Mouse (Mus musculus): ENCODE measurements around the gene Rbpms2.
"Not testable (repeated sequence)": the region's sequence is repeated elsewhere in the genome, so short reads cannot be mapped to it uniquely, and the experiment has no call there.

Gene Rbpms2

GRCm38 (mm10) chr9:65653741-65654140 lies 24.3 kb downstream of the Rbpms2 start:
- in situ Hi-C loops (cut with MboI, MseI): no loop called here

DNA sequence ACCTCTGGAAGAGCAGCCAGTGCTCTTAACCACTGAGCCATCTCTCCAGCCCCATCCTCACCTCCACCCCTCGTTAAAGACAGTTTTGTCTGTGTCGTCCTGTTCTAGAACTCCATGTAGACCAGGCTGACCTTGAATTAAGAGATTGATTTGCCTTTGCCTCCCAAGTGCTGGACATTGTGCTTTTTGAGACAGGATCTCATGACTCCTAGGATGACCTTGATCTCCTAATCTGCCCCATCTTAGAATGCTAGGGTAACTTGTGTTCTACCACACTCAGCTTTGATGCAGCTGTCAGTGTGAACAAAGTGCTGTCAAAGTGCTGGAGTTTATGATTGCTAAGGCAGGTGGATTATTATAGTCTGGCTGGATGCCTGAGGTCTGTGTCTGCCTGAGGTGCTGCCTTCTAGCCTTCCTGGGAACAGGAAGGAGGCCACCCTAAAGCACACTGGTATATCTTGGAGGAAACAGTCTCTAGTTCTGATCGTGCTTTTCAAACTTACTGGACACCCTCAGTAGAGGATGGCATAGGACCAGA lies 25.3 kb downstream of the Rbpms2 start:
- in situ Hi-C loops (cut with MboI, MseI): no loop called here

GRCm38 (mm10) chr9:65655540-65655939 lies 26.1 kb downstream of the Rbpms2 start:
- in situ Hi-C loops (cut with MboI, MseI): no loop called here

- in situ Hi-C loops (cut with MboI, MseI): no loop called here
These were observed 27.8 kb downstream of the Rbpms2 start for GRCm38 (mm10) chr9:65657218-65657617.

GRCm38 (mm10) chr9:65661029-65661428 lies 31.6 kb downstream of the Rbpms2 start:
- in situ Hi-C loops (cut with MboI, MseI): loop anchor here (5.0 kb wide), 2 partner anchors 54 to 139 kb away; partner anchors contain the start of gene Ankdd1a

- in situ Hi-C loops (cut with MboI, MseI): loop anchor here (5.0 kb wide), 2 partner anchors 54 to 139 kb away; partner anchors contain the start of gene Ankdd1a
These were observed 32.0 kb downstream of the Rbpms2 start for GRCm38 (mm10) chr9:65661493-65661892.

GRCm38 (mm10) chr9:65664163-65664562 lies 34.7 kb downstream of the Rbpms2 start:
- in situ Hi-C loops (cut with MboI, MseI): loop anchor here (5.0 kb wide), 2 partner anchors 57 to 142 kb away; partner anchors contain the start of gene Ankdd1a

DNA sequence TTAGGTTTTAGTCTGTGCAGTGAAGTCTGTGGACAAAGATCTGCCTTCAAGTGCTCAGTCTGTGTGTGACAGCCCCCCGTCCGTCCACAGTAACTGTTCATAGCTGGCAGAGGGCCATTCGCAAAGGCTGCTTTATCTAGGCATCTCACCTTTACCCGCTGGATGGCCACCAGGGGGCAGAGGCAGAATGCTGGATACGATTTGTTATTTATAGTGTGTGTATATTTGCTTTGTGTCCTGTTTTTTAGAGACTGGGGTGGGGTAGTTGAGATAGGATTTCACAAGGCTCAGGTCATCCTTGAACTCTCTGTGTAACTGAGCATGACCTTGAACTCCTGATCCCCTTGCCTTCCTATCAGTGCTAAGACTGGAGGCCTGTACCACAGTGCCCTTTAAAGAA lies 36.6 kb downstream of the Rbpms2 start:
- in situ Hi-C loops (cut with MboI, MseI): no loop called here

GRCm38 (mm10) chr9:65667701-65668100 lies 38.3 kb downstream of the Rbpms2 start, which contains the start of gene Oaz2:
Gene Oaz2 (plus strand): TSS chr9:65668001.
- in situ Hi-C loops (cut with MboI, MseI): no loop called here

DNA sequence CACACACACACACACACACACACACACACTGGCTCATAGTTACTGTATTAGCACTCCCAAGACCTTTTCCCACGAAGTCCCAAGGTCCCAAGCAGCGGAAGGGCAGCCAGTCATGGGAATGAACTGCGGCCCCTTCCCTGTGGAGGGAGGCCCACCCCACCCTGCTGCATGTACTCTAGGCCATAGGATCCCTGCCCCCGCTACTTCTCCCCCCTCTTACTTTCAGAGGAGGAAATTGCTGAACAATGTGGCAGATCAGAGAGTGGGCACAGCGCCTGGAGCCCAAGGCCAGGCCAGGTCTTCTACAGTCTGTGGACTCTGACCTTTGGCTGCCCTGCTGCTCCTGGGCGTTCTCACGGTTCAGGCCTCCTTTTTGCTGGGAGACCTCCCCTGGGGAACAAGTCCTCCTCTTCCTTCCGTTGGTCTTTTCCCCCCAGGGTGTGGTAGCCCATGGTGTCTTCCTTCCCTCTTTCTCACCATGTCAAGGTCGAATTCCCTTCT lies 42.0 kb downstream of the Rbpms2 start:
- in situ Hi-C loops (cut with MboI, MseI): no loop called here

DNA sequence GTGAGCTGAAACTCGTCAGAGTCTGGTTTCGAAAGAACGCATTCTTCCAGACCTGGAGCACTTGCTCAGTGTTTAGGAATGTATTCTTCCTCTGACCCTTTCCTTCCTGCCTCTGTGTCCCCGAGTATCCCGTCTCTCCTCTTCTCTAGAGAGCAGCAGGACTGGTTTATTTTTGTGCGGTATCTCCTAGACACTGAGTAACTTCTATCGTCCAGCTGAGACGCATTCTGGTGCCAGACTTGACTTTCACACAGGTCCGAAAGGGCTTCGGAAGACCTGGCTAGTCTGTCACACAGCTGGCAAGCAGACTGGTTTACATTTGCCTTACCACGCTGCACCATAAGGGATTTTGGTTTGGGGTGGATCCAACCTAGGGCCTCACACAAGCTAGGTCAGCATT lies 43.5 kb downstream of the Rbpms2 start:
- in situ Hi-C loops (cut with MboI, MseI): no loop called here

GRCm38 (mm10) chr9:65675461-65676357 lies 46.3 kb downstream of the Rbpms2 start:
- in situ Hi-C loops (cut with MboI, MseI): no loop called here

DNA sequence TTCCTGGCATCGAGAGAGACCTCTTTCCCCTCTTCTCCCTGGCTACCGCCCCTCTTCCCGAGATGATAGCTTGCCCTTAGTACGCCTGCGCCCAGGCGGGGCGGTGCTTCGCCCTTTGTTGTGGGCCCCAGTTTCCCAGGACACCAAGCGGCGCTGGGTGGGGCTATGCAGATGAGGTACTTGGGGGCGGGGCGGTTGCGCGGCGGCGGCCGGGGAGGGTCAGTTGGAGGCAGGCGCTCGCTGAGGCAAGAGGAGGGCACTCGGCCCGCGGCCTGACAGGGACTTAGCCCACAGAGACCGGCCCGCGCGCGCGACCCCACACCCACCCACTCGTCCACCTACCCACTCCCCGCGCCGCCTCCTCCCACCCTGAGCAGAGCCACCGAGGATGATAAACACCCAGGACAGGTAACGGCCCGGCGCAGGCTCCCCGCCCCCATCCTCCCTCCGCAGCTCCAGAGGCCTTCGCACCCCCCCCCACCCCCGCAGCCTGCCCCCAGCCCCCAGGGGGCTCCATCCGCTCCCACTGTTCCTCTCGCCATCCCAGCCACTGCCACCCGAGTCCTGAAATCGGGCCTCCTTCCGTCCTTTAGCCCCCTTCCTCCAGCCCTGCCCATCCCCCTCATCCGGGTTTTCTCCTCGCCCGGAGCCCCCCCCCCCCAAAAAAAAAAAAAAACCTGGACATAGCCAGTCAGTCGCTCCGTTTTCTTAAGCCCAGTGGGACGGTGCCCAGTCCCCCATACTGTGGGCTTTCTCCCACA lies 47.1 kb downstream of the Rbpms2 start:
- in situ Hi-C loops (cut with MboI, MseI): no loop called here

- in situ Hi-C loops (cut with MboI, MseI): no loop called here
These were observed 47.6 kb downstream of the Rbpms2 start for GRCm38 (mm10) chr9:65677119-65677462.

- in situ Hi-C loops (cut with MboI, MseI): no loop called here
These were observed 49.8 kb downstream of the Rbpms2 start for GRCm38 (mm10) chr9:65679181-65679761.

GRCm38 (mm10) chr9:65680938-65681633 lies 51.6 kb downstream of the Rbpms2 start:
- in situ Hi-C loops (cut with MboI, MseI): no loop called here

GRCm38 (mm10) chr9:65681634-65681940 lies 52.1 kb downstream of the Rbpms2 start:
- in situ Hi-C loops (cut with MboI, MseI): no loop called here

GRCm38 (mm10) chr9:65682183-65682582 lies 52.7 kb downstream of the Rbpms2 start:
- in situ Hi-C loops (cut with MboI, MseI): no loop called here

DNA sequence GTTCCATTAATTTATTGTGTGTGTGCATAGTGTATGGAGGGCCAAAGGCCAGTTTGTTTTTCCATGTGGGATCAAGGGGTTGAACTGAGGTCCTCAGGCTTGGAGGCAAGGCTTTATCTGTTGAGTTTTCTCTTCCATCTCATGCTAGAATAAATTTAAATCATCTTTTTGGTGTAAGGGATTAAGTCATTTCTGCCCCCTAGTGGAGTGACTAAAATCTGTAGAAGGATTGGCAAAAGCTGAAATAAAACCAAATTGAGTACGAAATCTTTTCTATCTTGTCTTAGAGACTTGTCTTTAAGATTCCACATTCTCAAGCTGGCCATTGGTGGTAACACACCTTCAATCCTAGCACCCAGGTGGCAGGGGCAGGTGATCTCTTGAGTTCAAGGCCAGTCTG lies 53.5 kb downstream of the Rbpms2 start:
- in situ Hi-C loops (cut with MboI, MseI): no loop called here

DNA sequence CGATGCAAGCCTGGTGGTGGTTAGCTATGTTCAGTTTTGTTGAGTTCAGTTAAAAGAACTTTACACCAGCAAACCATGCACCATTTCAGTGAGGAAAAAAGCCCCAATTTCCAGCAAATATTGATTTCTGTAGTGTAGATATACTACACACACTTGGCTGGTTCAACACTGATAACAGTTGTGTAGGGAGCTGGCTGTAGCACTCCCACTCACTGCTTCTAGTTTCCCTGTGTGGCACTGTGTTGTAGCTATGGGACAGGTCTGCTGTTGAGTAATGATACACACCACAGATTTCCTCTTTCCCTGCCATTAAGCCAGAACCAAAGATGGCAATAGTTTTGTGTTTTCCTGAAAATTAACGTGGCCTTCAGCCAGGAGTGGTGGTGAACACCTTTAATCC lies 55.3 kb downstream of the Rbpms2 start:
- in situ Hi-C loops (cut with MboI, MseI): no loop called here

DNA sequence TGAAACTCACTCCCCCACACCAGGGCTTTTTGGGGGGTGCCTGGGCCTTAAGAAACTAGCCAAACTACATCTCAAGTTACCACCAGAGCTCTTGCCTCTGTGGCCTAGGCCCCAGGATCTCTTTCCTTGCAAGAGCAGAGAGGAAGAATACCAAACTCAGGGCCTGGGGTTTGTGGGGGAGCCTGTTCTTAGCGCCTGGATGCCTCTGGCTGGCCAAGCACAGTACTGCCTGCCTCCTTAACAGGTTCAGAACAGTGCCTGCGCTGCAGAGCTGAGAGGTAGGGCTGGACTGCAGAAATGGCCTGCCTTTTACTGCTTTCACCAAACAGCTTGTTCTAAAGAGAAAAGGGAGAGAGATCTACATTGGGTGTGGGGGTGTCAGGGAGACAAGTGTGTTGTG lies 60.4 kb downstream of the Rbpms2 start:
- in situ Hi-C loops (cut with MboI, MseI): not testable (repeated sequence)

Data from regulatory T cell (primary cell).